Mouse (Mus musculus) lung, embryonic 16.5 days (tissue): ENCODE data around the gene Foxn2. TPM values are rescaled to one million over a fixed set of nuclear protein-coding genes. Genes with fewer than 3 reads are reported as not detected.

Source experiments
- polyA plus RNA-seq: library from polyadenylated mRNA; unstranded; fragments of >200 nt; fragmentation: Nextera tagmentation; extraction: Ambion mirVana; gene quantifications from 2 replicates; pipeline ENCODE4 v1.2.1, GENCODE M21; 2015

Foxn2 gene
- polyA plus RNA-seq, 1 experiment from 2014 or later: 21.5 TPM

Other genes with a start within 250 kb of the Foxn2 start
- 23.1 and 24.7 TPM in 2 replicates for gene Ppp1r21, start 89.4 kb downstream of the Foxn2 start, polyA plus RNA-seq
- gene Ston1, start 157.0 kb downstream of the Foxn2 start, polyA plus RNA-seq: 7.0 and 8.0 TPM in 2 replicates
- gene Gtf2a1l, start 227.9 kb downstream of the Foxn2 start, polyA plus RNA-seq: 0.28 and 0.49 TPM in 2 replicates